Mouse (Mus musculus) liver, adult 2 months (tissue): ENCODE data around the gene Pyy.

Source experiments
- CTCF ChIP-seq: fragments of 200-500 bp; IDR thresholded peaks from 2 replicates; pipeline ENCODE4 v1.5.1; 2011; ENCODE audit warnings: low read depth, low read length, control low read depth
- POLR2A ChIP-seq: fragments of 200-500 bp; IDR thresholded peaks from 2 replicates; pipeline ENCODE4 v1.6.1; 2011; ENCODE audit warnings: low read length, control low read depth; ENCODE audit not compliant: insufficient read depth; ENCODE audit errors: extremely low read depth

DNA sequence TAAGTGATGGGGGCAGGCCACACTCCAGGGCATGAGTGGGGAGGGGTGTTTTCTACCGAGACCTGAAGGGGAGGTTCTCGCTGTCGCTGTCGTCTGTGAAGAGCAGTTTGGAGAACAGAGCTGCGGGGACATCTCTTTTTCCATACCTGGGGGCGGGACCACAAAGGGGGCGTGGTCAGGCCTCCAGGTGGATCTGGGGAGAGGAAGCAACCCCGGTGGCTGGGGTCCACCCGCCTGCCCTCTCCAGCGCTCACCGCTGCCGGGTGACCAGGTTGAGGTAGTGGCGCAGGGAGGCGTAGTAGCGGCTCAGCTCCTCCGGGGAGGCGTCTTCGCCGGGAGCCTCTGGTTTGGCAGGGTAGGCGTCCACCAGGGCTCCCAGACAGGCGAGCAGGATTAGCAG is 721 bp downstream of the Pyy start:
- TF ChIP-seq POLR2A (no peak), CTCF (no peak)
